Mouse (Mus musculus) c-Kit-positive CD71-positive TER-119-negative erythroid progenitor cells, embryonic 14.5 days (primary cell): ENCODE results near the gene Trpd52l3.
A peak's percentile ranks its signal among the peaks of the same experiment; 100 is the strongest.
"Not testable (repeated sequence)": the region's sequence is repeated elsewhere in the genome, so short reads cannot be mapped to it uniquely, and the experiment has no call there.

Experiments
- DNase-seq: peaks from one replicate; pipeline ENCODE4 v3.0.0-alpha.2; 2013; ENCODE audit warnings: low read depth

Gene Trpd52l3

DNA sequence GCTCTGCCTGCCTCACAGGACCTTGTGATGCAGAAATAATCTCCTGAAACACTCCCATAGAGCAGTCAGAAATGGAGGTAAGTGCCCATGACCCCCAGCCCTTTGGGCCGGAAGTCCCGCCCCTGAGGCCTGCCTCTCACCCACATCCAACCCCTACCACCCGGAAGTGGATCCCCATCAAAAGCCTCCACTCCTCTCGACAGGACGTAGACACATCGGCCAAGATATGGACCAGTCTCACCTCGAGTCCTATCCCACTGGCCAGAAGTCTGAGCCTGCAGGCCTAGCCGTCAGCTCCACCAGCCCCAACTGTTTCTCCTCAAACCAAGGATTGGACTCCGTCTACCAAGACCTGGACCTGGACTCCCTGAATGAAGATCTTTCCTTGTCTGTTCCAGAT, at the start of gene Trpd52l3:
Gene Trpd52l3, plus strand, starts transcription at position 170 of the 400 bp plus-strand sequence.
- DNase-seq, result no peak

DNA sequence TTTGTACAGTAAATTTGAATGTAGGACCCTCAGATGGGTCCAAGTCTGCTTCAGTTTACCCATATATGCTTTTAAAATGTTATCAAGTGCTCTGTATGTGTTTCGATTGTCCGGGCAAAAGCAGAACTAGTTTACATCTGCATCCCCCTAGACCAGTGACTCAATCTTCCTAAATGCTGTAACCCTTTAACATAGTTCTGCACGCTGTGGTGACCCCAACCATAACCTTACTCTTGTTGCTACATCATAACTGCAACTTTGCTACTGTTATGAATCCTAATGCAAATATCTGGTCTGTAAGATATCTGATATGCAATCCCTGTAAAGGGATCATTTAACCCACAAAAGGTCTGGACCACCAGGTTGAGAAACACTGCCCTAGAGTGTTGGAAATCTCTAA, 49.8 kb upstream of the Trpd52l3 start:
- DNase-seq, result no peak

DNA sequence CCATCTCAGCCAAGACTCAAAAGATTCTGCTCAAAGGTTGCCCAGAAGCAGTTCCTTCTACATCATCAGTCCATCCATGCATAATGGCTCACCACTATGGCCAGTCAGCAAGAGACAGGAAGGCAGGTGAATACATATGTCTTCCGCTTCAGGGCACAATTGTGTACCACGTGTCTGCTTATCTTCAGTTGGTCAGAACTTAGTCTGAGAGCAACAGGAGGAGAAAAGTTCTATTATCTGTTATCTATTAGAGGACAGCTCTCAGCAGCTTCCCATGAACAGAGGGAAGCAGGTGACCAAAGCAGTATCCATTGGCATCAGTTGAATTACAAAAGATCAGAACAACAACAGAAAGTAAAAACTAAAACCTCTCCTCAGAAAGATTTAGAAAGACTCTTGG, 48.1 kb upstream of the Trpd52l3 start:
- DNase-seq, result no peak

DNA sequence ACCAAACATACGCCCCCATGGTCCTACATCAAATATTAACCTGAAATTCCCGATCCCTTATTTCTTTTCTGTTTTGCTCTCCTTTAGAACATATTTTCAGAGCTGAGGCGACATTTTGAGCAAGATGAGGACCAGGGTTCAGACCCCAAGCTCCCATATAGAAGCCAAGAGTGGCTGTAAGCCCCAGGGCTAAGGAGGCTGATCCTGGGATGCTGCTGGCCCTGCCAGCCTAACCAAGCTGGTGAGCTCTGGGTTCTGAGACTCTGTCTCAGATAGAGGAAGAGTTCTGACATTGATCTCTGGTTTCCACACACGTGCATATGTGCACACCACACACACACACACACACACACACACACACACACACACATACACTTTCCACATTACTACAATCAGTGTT, 42.7 kb upstream of the Trpd52l3 start:
- DNase-seq, result no peak

DNA sequence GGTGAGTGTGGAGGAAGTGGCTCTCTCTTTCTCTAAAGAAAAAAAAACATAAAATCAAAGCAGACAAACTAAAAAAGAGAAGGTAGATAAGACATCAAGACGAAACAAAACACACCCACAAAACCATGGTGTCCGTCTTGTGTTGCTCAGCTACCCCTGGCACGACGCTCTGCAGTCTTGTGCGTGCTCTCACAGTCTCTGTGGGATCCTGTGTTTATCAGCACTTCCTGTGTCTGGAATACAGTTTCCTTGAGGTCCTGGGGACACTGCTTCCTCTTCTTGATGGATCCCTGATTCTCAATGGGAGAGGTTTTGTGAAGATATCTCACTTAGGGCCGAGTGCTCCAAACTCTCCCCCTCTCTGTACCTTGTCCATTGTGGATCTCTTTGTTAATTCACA, 41.7 kb upstream of the Trpd52l3 start:
- DNase-seq, result no peak

DNA sequence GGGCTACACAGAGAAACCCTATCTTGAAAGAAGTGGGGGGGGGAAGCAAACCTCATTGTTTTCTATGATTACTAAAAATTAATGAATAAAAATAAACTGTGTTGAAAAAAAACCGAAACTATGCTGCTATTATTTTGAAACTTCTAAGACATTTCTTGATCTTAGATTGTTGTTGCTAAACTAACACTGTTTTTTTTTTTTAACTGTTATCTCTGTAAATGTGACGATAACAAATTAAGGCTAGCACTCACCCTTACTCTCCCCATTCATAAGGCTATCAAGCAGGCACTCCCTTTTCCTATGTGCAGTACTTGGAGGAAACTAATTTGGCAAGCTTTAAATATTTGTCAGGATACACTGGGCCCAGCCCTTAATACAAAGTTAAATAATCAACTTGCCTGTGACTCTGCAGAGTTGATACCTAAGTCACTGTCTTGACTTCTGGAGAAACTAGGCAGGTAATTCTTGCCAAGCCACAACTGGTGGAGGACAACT, 39.9 kb upstream of the Trpd52l3 start:
- no peak for DNase-seq

DNA sequence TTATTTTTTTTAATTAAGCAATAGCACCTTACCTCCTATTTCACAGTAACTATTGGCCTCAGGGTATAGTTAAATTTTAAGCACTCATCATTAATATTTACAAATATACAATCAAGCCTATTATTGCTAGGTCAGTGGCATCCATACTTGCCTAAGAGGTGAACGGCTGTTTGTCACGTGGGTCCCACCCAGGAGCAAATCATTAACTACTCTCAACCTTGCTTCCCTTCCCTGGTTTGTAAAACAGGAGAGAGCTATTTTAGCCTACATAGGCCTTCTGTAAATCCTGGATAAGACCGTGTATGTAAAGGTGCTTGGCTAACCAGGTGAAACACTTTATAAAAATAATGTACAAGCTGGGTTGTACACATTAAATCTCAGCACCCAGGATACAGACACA, 35.6 kb upstream of the Trpd52l3 start:
- no peak for DNase-seq

DNA sequence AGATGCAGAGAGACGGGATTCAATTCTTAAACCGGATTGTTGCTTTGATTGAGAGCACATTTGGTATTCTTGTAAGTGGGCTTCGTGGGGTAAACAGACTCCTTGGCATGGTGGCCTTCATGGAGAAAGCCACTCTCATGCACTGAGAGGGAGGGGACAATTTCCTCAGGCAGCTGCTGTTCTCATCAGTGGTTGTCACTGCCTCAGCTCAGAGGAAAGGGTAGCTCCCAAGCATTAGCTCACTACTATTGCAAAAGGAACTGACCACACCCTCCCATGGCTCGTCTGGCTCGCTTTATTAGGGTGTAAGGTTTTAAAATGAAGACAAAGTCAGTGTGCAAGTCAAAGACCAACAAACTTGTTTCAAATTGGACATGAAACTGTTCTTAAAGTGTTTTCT, 30.2 kb upstream of the Trpd52l3 start:
- no peak for DNase-seq

DNA sequence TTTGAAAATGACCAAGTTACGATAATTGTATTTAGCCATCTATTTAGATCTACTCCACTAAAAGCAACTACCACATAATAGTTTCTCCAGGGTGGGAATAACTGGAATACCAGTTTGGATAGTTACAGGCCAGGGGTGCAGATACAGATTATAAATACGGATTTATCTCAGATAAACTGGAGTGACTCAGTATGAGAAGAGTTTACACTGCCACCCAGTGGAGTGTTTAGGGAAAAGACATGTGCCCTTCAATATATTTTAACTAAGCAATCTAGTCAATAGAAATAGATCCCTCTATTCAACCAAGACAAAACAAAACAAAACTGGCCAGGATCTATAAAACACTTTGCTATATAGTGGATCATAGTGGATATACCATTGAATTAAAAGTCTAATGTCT, 24.7 kb upstream of the Trpd52l3 start:
- DNase-seq, result peak; percentile 6

DNA sequence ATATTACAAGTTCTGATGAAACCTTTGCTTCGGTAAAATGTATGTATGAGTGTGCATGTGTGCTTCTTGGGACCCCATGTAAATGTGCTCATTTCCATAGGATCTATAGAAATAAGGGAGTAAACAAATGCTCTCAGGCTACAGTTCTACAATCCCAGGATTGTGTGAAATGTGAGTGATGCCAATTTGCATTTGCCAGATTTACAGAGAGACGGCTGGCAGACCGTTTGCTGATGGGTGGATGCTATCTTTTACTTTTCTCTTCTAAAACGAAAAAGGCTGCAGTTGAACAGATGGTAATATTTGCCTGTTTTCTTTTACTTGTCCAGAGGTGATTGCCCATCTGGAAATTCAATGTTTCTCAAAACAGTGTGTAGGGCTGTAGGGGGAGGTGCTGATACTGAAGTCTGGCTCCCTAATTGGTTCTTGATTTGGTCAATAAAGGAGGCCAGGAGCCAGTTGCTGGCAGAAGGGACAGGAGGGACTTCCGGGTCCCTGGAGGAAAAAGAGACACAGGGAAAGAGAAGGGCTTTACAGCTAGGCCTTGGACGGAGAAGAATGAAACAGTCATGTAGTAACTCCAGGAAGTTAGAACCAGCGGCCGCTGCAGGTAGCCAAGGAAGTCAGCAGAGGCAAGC, 24.0 kb upstream of the Trpd52l3 start:
- DNase-seq, result no peak

DNA sequence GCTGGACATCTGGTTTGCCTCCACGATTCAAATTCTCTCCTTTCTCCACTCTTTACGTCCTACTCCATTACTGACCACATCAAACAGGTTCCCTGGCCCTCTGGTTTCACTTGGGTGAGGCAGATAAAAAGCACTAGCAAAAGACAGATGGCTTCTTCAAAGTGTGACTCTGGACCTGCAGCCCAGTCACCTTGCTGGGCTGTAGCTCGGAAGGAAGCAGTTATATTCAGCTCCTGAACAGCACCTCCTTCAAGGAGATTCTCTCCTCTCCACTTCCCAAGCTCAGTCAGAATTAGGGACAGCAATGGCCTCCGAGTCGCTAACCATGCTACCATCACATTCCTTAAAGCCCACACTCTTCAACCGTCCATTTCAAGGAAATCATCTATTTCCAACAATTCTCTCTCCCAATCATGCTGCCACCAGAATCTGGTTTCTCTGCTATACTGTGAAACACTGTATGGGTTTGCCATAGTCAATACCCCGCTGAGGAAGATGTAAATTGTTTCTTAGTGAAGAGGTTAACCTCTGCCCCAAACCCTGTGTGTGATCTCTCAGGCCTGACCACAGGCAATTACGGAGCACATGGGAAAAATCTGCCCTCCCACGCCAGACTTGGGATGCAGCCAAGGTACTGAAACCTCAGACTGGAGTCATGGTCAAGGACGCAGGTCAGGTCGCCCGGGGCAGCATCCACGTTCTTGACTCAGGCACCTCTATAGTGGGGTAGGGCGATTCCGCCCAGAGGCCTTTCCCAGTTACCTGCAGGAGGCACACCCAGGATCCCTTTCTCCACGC, 19.2 kb upstream of the Trpd52l3 start:
- DNase-seq, result no peak

DNA sequence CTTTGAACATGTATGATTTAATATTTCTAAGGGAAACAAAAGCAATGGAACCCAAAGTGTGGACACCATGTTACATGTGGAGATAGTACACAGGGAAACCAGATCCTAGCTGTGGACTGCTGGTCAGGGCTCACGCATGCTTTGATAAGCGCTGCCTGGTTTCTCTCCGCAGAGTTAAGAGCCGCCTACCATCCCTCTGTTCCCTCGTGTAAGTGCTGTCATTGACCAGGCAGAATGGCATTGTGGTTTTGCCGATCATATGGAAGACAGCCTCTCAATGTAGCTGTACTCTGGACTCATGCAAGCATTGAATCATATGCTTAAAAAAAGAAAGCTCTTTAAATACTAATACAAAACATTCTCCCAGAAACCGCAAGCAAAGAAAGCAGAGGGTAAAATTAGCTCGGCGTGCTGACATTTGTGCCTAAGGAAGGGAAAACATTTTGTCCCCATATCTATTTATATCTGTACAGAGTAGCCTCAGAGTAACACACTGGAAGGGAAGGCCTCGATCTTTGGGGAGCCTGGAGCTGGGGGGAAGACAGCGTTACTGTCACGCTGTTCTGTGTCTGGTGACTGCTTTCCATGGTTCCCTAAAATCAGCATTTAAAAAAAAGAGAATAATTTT, 17.0 kb upstream of the Trpd52l3 start:
- DNase-seq, result no peak

DNA sequence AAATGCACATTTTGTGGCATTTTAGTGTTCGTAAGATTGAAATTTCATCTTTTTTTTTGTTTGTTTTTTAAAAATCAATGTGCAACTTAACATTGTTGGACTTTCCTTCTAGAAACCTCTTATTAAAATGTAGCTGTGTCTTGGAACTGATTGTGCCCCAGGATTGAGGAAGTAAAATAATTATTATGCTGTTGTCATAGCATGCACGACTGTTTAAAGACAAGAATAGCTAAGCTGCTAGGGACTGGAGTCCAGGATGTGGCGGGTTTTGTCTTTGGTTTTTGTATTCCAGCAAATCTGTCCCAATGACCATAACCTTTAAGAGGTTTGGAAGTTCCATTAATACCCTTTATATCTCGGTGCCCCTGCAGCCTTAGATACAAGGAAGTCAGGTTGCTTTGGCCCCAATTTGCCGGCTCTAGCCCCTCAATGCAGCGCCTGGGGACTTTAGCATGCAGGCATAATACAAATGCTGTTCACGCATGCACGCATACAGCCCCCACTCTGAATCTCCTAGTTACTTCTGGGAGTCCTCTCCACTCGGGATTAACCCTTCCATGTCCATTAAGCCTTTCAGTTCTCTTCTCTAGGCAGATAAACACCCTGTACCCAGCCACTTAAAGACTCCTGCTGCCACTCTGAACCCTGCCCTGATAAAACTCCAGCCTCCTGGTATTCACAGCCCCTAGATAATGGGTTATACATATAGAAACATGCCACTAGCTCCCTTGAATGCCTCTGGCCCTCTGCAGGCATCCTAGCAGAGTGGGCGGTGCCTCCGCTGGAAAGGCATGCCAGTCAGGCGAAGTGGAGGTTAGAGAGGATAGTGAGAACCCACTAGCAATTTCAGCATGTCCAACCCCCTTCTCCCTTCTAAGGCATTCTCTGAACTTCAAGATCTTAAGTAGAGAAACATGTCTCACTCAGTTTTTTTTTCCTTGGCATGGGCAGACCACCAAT, 2.9 kb upstream of the Trpd52l3 start:
- no peak for DNase-seq

DNA sequence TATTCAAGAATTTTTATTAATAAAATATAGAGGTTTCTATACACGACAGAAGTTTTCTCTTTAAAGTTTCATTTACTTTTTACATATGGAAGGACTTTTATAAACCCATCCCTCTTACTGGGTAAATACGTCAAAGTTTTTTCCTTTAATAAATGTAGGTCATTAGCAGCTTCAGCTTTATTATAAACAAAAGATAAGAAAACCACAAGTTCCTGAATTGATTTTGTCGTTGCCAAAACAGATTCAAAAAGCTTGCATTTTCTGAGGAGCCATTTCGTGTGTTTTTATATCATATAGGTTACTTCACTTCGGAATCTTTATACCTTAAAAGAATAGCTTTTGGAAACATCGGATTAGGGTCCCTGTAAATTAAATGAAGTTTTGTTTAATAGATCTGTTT, 2.0 kb upstream of the Trpd52l3 start:
- DNase-seq, result no peak

DNA sequence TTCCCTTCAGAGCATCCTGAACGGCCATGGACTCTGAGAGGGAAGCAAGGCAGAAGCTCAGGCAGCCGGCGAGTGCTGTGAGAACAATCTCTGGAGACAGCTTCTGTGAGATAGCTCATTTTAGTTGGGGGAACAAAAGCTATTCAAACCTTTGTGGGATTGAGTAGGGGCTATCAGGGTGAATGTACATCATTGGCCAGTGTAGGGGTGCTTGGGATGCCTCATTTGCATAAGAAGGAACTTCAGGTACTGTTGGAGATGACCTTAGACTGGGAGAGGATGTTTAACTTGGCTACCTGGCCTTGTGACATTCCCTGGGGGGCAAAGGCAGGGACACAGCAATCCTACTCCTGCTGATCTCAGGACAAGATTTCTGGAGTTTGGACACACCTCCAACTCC, 2.8 kb downstream of the Trpd52l3 start:
- no peak for DNase-seq

DNA sequence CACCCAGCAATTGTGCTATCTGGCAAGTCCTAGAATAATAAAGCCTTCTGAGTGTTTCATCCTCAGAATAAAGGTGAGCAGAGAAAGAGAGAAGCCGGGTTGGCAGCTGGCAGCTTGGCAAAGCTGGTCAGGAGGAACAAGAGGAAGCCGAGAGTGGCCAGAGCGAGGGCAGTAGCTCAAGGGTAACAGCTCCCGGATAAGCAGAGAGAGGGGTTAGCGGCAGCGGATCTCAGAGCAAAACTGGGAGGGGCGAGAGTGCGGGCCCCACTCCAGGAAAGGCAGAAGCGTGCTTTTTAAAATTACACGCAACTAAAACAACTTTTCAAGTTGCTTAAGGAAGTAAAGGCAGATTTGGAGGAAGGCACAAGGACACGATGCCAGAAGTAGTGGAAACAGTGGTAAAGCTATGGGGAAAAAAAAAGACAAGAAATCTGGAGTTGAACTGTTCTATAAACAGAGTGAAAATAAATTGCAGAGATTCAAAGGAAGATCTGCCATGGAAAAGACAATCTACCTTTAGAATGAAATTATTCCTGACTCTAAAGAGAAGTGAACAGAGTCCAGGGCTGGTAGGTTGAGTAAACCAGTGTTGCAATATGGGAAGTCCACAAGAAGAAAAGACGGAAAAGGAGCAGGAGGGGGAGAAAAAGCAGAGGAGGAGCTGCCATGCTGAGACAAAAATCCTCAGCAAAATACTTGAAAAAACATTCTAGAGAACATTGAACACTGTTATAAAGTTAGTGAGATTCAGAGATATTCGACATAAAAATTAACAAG, 7.1 kb downstream of the Trpd52l3 start:
- no peak for DNase-seq

DNA sequence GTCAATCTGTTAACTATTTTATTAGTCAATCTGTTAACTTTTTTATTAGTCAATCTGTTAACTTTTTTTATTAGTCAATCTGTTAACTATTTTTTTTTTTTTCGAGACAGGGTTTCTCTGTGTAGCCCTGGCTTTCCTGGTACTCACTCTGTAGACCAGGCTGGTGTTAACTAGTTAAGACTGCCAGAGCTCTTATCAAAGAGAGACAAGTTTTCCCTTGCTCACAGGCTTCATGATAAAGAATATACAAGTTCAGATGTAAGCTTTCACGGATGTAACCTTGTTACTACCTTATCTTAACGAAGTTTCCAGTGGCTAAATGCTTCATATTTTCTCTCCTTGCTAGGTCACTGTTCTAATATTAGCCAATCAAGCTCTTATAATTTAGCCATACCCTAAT, 10.7 kb downstream of the Trpd52l3 start:
- DNase-seq, result no peak

DNA sequence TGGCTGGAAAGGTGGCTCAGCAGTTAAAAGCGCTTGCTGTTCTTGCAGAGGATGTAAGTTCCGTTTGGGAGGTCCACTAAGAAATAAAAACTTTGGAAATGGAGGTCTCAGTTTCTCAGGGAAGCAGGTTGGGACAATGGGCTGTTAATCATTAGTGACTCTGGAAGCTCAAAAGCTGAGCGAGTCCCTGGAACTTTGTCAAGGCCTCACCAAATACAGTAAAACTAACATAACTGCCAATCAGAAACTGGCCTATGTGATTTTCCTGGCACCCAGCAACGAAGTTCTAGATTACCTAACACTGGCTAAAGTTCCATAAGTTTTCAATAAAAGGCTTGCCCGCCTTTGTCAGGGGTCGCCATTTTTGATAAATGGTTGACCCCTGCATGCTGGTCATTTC, 12.6 kb downstream of the Trpd52l3 start:
- DNase-seq, result no peak

DNA sequence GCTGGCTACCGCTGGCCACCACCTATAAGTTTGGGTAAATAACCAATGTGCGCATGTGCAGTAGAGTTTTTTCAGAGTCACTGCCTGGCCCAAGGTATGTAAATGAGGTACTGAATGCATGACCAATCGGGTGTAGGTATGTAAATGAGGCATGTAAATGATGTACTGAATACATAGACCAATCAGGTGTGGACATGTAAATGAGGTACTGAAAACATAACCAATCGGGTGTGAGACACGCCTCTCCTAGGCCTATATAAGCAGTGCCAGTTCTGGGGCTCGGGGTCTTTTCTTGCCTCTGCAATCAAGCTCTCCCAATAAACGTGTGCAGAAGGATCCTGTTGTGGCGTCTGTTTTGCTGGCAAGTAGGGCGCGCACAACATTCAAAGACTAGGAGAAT, 19.8 kb downstream of the Trpd52l3 start:
- DNase-seq, result not testable (repeated sequence)

DNA sequence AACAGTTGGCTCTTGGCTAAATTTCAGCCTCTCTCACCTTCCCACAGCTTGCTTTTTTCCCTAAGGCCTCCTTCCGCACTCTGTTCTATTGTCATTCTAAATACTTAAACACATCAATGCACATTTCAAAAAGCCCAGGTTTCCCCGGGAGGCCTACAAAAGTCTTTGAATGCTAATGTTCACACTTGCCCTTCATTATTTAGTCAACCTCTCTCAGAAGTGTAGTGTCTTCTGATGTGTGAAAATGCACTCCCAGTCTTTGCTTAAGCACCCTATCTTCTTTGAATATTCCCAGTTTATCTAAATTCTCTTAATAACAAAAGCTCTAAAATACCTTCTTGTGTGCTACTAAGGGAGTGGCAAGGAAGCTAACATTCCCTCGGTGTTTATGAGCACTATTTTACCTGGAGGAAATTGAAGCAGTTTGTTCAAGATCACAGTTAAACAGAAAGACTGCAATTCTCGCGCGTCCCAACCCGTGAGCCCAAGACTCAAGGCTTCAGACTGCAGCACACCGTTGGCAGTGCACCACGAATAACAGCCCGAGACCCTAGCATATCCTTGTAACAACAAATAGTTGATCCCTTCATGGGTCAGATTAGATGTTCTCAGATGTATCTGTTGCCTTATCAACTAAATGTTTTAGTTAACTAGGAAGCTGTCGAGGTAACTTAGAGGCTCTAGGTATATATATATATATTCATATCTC, 25.6 kb downstream of the Trpd52l3 start:
- no peak for DNase-seq
